Comparison of ENCODE assay signal across 8 mouse cellular contexts in the genomic region with DNA sequence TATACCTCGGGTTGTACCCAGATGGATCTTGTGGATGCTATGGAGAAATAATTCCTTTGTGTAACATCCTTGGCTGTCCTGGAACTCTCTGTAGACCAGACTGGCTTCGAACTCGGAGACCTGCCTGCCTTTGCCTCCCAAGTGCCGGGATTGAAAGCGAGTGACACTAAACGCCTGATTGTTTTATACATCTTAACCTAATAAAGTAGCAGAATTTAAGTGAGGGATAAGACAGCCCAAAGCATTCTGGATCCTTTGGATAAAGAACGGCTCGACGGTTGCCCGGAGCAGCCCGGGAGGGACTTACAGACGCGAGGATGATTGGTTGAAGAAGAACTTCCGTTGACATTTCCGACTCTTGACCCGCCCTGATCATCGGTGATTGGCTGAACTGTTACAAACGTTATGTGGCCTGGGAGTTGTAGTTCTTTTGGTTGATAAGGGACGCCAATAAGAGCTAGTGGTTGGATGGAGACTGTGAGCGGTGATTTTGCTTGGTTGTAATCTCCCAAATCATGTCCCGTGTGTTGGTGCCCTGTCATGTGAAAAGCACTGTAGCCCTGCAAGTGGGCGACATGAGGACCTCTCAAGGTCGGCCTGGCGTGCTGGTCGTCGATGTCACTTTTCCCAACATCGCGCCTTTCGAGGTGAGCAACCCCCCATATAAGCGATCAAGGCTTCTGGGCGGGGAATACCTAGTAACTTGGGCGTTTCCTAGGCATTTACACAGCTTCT. TPM values are rescaled to one million over a fixed set of nuclear protein-coding genes. Genes with fewer than 3 reads are reported as not detected.
DNase-seq lines count a peak whose midpoint lies in the region; ATAC-seq and TF ChIP-seq lines count a peak whose summit lies in the region.

A gene (plus strand): TSS at position 414 of the 735 bp plus-strand sequence.

- ATAC-seq in kidney, embryonic 14.5 days (ENCODE audit: low FRiP score, low TSS enrichment), result peak; percentile 98
- ATAC-seq in limb, embryonic 15.5 days (ENCODE audit: insufficient number of reproducible peaks, low FRiP score, low TSS enrichment, low read depth), result peak; percentile 97

- no peaks in the 10 kb centered on the region; the same call in 1 of the 2 replicates for H3K36me3 ChIP-seq in kidney, embryonic 14.5 days (ENCODE audit: control insufficient read depth, insufficient read depth, low read length)
- peaks cover 19% of the 10 kb centered on the region for H3K36me3 ChIP-seq in limb, embryonic 15.5 days

- TF ChIP-seq CTCF in bone marrow macrophage, adult 2 months (IDR thresholded peaks at IDR 0.05; ENCODE audit: low read depth, low read length), result no peak
- no peak for TF ChIP-seq CTCF in embryonic fibroblast, embryonic 13.5 days (IDR thresholded peaks at IDR 0.05; ENCODE audit: borderline replicate concordance, insufficient read depth, low read length)

- H3K27me3 ChIP-seq in kidney, embryonic 14.5 days (ENCODE audit: control insufficient read depth, insufficient read depth, low read length), result no peaks in the 10 kb centered on the region
- H3K27me3 ChIP-seq in limb, embryonic 15.5 days, result no peaks in the 10 kb centered on the region

- DNase-seq in A20 (ENCODE audit: low read depth, low spot score), result peak; percentile 94
- peak; percentile 96 to 97 for DNase-seq in heart, adult 9 months (ENCODE audit: low spot score in 2 of 2)
- peak; percentile 75 for DNase-seq in monocyte, adult 2 months (ENCODE audit: low read depth in 1 of 2, low spot score in 2 of 2)
- peak; percentile 91 to 94 for DNase-seq in spleen, postnatal 36 days (ENCODE audit: low spot score in 2 of 2)

- under 1% methylated on average over 32 of the region's 32 CpGs for WGBS in kidney, embryonic 14.5 days
- under 1% methylated on average over 32 of the region's 32 CpGs for WGBS in limb, embryonic 15.5 days

- peaks cover 4% of the 10 kb centered on the region for H3K4me1 ChIP-seq in bone marrow macrophage, adult 2 months (ENCODE audit: control insufficient read depth, insufficient read depth, low read length)
- peaks cover 3% of the 10 kb centered on the region for H3K4me1 ChIP-seq in embryonic fibroblast, embryonic 13.5 days (ENCODE audit: control insufficient read depth, insufficient read depth, low read length)
- H3K4me1 ChIP-seq in kidney, embryonic 14.5 days (ENCODE audit: control insufficient read depth, insufficient read depth, low read length), result peaks cover 4% of the 10 kb centered on the region
- H3K4me1 ChIP-seq in limb, embryonic 15.5 days, result peaks cover 4% of the 10 kb centered on the region

- no peaks in the 10 kb centered on the region for H3K9me3 ChIP-seq in kidney, embryonic 14.5 days (ENCODE audit: control insufficient read depth, low read length)
- no peaks in the 10 kb centered on the region for H3K9me3 ChIP-seq in limb, embryonic 15.5 days

- peak within 1 kb of the TSS; percentile 59 for H3K9ac ChIP-seq in kidney, embryonic 14.5 days (ENCODE audit: low read depth, low read length)
- H3K9ac ChIP-seq in limb, embryonic 15.5 days, result peak within 1 kb of the TSS; percentile 47

- no peak for TF ChIP-seq POLR2A in bone marrow macrophage, adult 2 months (IDR thresholded peaks at IDR 0.05; ENCODE audit: borderline replicate concordance, low read depth, low read length)
- peak; percentile 61; the same call in 1 of the 2 replicates for TF ChIP-seq POLR2A in embryonic fibroblast, embryonic 13.5 days (IDR thresholded peaks at IDR 0.05; ENCODE audit: low read depth, low read length)

- H3K4me3 ChIP-seq in bone marrow macrophage, adult 2 months (ENCODE audit: insufficient read depth, low read length), result peak within 1 kb of the TSS; percentile 78
- peak within 1 kb of the TSS; percentile 67 for H3K4me3 ChIP-seq in embryonic fibroblast, embryonic 13.5 days (ENCODE audit: insufficient read depth, low read length)
- peak within 1 kb of the TSS; percentile 59 for H3K4me3 ChIP-seq in kidney, embryonic 14.5 days (ENCODE audit: low read length)
- peak within 1 kb of the TSS; percentile 57 for H3K4me3 ChIP-seq in limb, embryonic 15.5 days

- peak within 1 kb of the TSS; percentile 8; the same call in 1 of the 2 replicates for H3K27ac ChIP-seq in bone marrow macrophage, adult 2 months (ENCODE audit: insufficient read depth, low read depth, low read length)
- H3K27ac ChIP-seq in embryonic fibroblast, embryonic 13.5 days (ENCODE audit: insufficient read depth, low read length), result peak within 1 kb of the TSS; percentile 63
- peak within 1 kb of the TSS; percentile 73 for H3K27ac ChIP-seq in kidney, embryonic 14.5 days (ENCODE audit: low read depth, low read length)
- peak within 1 kb of the TSS; percentile 83 for H3K27ac ChIP-seq in limb, embryonic 15.5 days

- peak within 1 kb of the TSS; percentile 56 for H3K4me2 ChIP-seq in kidney, embryonic 14.5 days (replicated peaks; ENCODE audit: low read depth, low read length)
- H3K4me2 ChIP-seq in limb, embryonic 15.5 days, result peak within 1 kb of the TSS; percentile 54

RNA-seq across cellular contexts. Expression of the gene that starts here (rescaled TPM):
- 13.5 and 15.3 TPM in 2 replicates for polyA plus RNA-seq in bone marrow macrophage, adult 2 months (2012; ENCODE audit: insufficient read depth, insufficient read length, missing spikeins)
- polyA plus RNA-seq in embryonic fibroblast, embryonic 13.5 days (2011; ENCODE audit: insufficient read length, low read depth, missing spikeins), result 36.5 and 49.6 TPM in 2 replicates
- 40.2 and 42.4 TPM in 2 replicates for polyA plus RNA-seq in kidney, embryonic 14.5 days (2014; fragmentation: Nextera tagmentation; extraction: Ambion mirVana)
- 35.5 and 43.8 TPM in 2 replicates for polyA plus RNA-seq in limb, embryonic 15.5 days (2015; fragmentation: Nextera tagmentation; extraction: Ambion mirVana)

Comparison
In these comparisons a context has a peak if more than half of its experiments do, and no peak if none do; other contexts are left out.
1. Peak in every context shown above with its lines: DNase-seq, ATAC-seq, H3K4me3 ChIP-seq and H3K27ac ChIP-seq.
2. H3K27ac ChIP-seq: peak in every context shown above with its lines; median percentile 83 in limb, embryonic 15.5 days; 73 in kidney, embryonic 14.5 days; 63 in embryonic fibroblast, embryonic 13.5 days; 8 in bone marrow macrophage, adult 2 months.